Mouse (Mus musculus) cortical plate, adult 2 months (tissue): ENCODE measurements around the gene Foxe3. TPM values are rescaled to one million over a fixed set of nuclear protein-coding genes. Genes with fewer than 3 reads are reported as not detected.
A peak's percentile ranks its signal among the peaks of the same experiment; 100 is the strongest.

ENCODE experiments used
- H3K27ac ChIP-seq: fragments of 200-500 bp; 2 replicates; pipeline ENCODE4 v1.5.1; 2012; ENCODE audit warnings: low read length, control low read depth, inconsistent platforms; ENCODE audit not compliant: insufficient read depth
- H3K4me1 ChIP-seq: fragments of 200-500 bp; 2 replicates; pipeline ENCODE4 v1.6.1; 2011; ENCODE audit warnings: low read length; ENCODE audit not compliant: control insufficient read depth, insufficient read depth
- H3K4me3 ChIP-seq: fragments of 200-500 bp; 2 replicates; pipeline ENCODE4 v1.5.1; 2011; ENCODE audit warnings: mild to moderate bottlenecking, low read length, control low read depth; ENCODE audit not compliant: insufficient read depth
- CTCF ChIP-seq: fragments of 200-500 bp; IDR thresholded peaks from 2 replicates; pipeline ENCODE4 v1.5.1; 2011; ENCODE audit warnings: mild to moderate bottlenecking, control low read depth, low read length; ENCODE audit not compliant: insufficient read depth; ENCODE audit errors: extremely low read depth
- POLR2A ChIP-seq: fragments of 200-500 bp; IDR thresholded peaks from 2 replicates; pipeline ENCODE4 v1.6.1; 2011; ENCODE audit warnings: mild to moderate bottlenecking, low read length, control low read depth; ENCODE audit not compliant: insufficient read depth; ENCODE audit errors: extremely low read depth
- polyA plus RNA-seq: library from polyadenylated mRNA; depleted of rRNA; stranded (reverse); fragments of >200 nt; gene quantifications from 2 replicates; pipeline ENCODE4 v1.2.3, GENCODE M21; 2012

Foxe3 gene
- polyA plus RNA-seq, 1 experiment: not detected

DNA sequence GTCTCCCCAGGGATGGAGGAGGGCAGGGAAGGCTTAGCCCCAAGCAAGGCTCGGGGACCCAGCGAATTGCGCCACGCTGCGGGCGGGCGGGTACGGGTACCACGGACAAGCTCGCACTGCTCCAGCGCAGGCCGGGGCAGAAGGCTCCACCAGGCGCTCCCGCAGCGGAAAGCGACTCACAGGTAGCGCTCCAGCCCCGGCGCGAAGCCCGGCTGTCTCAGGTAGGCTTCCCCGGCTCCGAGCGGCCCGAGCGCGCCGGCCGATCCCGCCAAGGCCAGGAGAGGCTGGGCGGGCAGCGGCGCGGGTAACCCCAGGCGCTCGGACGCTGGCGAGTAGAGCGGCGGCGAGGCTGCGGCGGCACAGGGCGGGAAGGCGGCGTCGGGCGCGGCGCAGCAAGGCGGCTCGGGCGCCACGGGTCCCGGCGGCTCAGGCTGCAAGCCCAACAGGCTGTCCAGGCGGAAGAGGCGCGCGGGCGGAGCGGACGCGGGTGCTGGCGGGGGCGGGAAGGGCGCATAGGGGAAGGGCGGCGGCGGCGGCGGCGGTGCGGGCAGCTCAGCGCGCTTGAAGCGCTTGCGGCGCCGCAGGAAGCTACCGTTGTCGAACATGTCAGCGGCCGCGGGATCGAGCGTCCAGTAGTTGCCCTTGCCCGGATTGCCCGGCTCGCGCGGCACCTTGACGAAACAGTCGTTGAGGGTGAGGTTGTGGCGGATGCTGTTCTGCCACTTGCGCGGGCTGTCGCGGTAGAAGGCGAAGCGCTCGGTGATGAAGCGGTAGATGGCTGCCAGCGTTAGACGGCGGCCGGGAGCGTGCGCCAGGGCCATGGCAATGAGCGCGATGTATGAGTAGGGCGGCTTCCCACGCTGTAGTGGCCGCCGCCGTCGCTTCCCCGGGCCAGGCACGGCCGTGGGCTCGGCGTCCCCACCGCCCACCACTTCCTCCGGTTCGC is 569 bp downstream of the Foxe3 start:
- Histone ChIP-seq H3K4me1 (no peaks in the 10 kb centered on the region), H3K4me3 (no peak overlapping the region), H3K27ac (no peak overlapping the region)
- TF ChIP-seq CTCF (no peak), POLR2A (no peak)

DNA sequence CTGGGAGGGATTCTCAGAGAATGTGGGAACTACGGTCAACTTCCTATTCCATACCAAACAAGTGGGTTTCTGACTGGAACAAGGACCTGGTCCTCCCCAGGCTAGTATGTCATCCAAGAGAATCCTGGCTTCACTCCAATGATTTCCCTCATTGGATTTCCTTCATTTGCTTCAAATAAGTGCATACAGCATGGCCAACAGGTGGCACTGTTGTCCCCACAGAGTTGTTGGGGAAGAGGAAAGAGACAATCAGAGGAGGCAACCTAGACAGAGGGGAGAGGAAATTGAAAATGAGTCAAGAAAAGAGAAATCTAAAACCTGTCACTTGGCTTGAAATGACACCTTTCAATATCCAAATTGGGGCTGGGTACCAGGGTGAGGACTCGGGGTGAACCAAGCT is 8.7 kb downstream of the Foxe3 start:
- H3K4me1 ChIP-seq: no peaks in the 10 kb centered on the region
- no peak overlapping the region for H3K4me3 ChIP-seq
- TF ChIP-seq CTCF: peak; percentile 35; the same call in 1 of the 2 replicates
- no peak for TF ChIP-seq POLR2A
- no peak overlapping the region for H3K27ac ChIP-seq

DNA sequence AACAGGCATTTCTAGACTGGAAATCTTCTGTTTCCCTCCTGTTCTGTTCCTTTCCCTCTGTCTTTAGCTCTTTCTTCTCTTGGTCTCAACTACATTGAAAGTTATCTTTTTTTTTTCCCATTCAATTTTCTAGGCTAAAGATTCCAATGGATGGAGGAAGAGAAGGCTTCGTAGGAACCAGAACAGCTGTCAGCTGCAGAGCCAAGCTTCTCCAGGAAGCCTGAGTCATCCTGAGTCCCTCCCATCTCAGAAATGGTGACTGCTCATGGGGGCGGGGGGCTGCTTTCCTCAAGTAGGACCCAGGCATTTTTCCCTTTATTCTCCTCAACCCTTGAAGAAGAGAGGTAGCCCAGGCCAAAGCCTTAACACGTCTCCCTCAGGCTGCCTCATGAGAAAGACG is 9.8 kb downstream of the Foxe3 start:
- no peak for TF ChIP-seq POLR2A
- no peak for TF ChIP-seq CTCF
- Histone ChIP-seq H3K4me1 (no peaks in the 10 kb centered on the region), H3K27ac (no peak overlapping the region), H3K4me3 (no peak overlapping the region)

DNA sequence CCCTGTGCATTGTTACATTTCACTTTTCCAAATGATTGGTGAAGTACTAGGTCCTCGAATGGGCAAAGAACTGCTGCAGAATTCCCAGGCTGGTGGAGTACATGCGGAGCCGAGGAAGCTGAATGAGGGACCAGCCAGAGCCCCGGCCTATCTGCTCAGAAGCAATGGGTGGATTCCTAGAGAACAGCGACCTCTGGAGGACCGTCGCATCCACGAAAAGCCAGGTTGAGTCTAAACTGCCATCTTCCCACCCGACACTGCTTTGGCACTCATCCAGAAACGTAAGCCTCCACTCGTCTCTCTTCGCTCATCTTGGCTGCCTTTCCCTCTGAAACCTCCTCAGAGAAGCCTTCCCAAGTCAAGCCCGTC is 12.2 kb downstream of the Foxe3 start:
- TF ChIP-seq POLR2A: no peak
- peak; percentile 32 for TF ChIP-seq CTCF

DNA sequence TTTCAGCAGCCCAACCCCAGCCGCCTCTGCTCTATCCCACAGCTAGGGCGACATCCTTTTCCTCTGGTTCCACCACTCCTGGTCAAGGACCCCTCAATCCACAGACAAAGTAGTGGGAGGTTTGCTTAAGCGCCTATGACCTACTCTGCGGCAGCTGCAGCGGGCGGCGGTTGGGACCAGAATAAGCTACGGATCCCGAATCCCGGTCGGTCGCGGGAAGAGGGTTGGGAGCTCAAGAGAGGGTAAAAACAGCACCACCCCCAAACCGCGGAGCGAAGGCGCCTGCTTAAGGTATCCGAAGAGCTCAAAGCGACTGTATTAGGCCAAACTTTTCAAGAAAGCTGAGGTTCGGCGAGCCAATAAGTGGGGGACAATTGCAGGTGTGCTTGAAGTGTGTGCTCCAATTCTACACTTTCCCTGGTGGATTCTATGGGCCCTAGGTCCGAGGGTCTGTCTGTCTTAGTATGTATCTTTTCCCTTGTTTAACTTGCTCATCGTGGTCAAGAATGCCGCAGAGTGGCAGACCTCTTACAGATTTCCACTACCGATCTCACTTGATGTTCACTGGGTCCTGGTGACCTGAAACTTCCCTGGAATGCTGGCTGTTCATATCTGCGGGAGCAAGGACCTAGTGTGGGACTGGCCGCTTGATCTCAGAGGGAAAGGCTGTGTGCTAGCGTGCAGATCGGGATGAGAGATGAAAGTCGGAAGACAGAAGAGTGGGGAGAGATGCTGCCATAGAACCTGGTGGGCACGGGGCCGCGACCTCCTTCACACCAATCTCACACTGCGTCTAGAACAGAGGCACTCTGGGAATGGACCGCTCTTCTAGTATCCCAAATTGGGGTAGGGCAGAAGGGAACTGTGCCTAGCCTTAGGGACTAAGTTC is 12.9 kb downstream of the Foxe3 start:
- Histone ChIP-seq H3K27ac (no peak overlapping the region), H3K4me3 (no peak overlapping the region), H3K4me1 (no peaks in the 10 kb centered on the region)
- TF ChIP-seq CTCF: no peak
- TF ChIP-seq POLR2A: no peak

More for the DNA sequence above, 12.2 kb downstream of the Foxe3 start:
- Histone ChIP-seq H3K4me3 (no peak overlapping the region), H3K27ac (no peak overlapping the region), H3K4me1 (no peaks in the 10 kb centered on the region)

DNA sequence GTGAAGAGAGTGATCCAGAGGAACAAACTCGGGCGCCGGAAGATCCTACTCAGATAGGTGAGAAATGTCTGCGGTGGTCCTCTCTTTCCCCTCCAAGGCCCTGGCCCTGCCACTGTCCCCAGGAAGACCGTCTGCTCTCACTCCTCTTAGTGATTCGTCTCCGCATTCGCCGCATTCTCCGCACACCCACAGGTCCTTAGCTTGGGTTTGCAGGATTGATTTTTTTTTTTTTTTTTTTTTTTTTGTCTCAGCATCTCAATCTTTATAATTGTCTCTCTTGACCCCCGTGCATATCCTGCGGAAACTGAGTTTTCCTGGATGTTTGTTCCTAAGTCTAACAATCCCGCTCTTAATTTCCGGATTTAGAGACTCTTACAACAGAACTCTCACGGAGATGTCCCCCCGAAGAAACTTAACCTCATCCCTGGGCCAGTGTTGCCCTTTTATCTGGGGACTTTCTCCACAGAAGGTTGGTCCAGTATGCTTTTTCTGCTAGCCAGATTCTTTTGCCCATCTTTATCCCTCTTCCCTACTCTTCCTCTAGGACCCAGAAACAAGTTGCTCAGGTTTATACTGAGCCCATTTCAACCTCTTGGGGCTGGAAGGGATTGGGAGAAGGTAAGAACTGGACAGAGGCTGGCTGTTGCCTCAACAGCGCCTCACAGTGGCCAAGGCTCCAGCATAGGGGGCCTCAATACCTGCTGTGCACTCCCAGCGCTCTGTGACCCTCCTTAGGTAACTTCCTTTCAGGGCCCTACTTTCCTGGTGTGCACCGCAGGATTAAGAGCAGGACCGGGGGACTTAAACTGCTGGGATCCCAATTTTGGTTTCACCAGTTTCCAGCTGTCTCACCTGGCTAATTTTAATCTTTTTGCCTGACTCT is 16.0 kb downstream of the Foxe3 start:
- H3K4me1 ChIP-seq: no peaks in the 10 kb centered on the region
- H3K4me3 ChIP-seq: 0 out of 2 replicates have a peak overlapping the region, but pooled peaks have one; percentile 32
- no peak overlapping the region for H3K27ac ChIP-seq
- TF ChIP-seq POLR2A (no peak), CTCF (0 out of 2 replicates have a peak, but pooled peaks have one; percentile 11)

DNA sequence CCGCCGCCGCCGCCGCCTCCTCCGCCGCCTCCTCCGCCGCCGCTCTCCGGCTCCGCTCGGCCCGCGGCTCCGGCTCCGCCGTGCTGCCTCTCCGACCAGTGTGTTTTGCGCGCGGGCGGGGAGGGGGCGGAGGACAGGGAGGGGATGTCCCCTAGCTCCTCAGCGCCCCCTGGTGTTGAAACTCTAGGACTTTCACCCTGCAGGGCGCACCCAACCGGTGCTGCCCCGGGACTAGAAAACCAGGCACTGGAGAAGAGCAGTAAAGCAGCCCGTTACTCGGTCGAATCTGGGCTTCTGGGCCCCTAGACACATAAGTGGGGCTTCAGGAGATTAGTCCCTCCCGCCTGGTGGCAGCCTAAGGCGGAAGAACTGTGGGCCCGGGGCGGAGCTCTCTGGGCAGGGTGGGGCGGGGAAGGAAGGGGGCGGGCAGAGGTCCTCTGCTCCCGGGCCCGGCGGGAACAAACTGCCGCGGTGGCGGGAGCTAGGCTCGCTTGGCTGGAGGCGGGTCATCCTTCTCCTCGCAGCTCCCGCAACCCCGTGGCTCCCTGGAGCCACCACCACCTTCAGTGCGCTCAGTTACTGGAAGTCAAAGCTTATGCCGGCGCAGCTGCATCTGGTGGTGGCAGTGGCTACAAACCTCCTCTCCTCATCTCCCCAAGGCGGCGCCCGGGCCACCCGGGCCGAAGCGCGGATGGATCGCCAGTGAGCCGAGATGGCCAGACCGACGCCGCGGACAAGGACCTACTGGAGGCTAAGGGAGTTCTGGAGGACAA is 16.8 kb downstream of the Foxe3 start, which contains the start of gene Foxd2:
Foxd2 (minus strand) TSS at position 45 of the 773 bp plus-strand sequence.
- H3K4me3 ChIP-seq: peak within 1 kb of the TSS; percentile 32
- TF ChIP-seq POLR2A (no peak), CTCF (peak; percentile 18; the same call in 1 of the 2 replicates)
- H3K4me1 ChIP-seq: no peaks in the 10 kb centered on the region
- H3K27ac ChIP-seq: no peak within 1 kb of the TSS
